Mouse (Mus musculus) bone marrow macrophage, adult 2 months (primary cell): ENCODE results near the gene Esrra.

ENCODE experiments used
- CTCF ChIP-seq: IDR thresholded peaks from 2 replicates; pipeline ENCODE4 v1.5.1; 2012; ENCODE audit warnings: low read depth, mild to moderate bottlenecking, low read length, moderate library complexity
- POLR2A ChIP-seq: IDR thresholded peaks from 2 replicates; pipeline ENCODE4 v1.6.1; 2012; ENCODE audit warnings: mild to moderate bottlenecking, low read depth, low read length, borderline replicate concordance

GRCm38 (mm10) chr19:6969291-6969664, 47.7 kb upstream of the Esrra start:
- no peak for TF ChIP-seq CTCF
- no peak for TF ChIP-seq POLR2A
